Mouse (Mus musculus) cortical plate, adult 2 months (tissue): ENCODE results near the gene Myo1b.

ENCODE experiments used
- CTCF ChIP-seq: fragments of 200-500 bp; IDR thresholded peaks from 2 replicates; pipeline ENCODE4 v1.5.1; 2011; ENCODE audit warnings: mild to moderate bottlenecking, control low read depth, low read length; ENCODE audit not compliant: insufficient read depth; ENCODE audit errors: extremely low read depth
- POLR2A ChIP-seq: fragments of 200-500 bp; IDR thresholded peaks from 2 replicates; pipeline ENCODE4 v1.6.1; 2011; ENCODE audit warnings: mild to moderate bottlenecking, low read length, control low read depth; ENCODE audit not compliant: insufficient read depth; ENCODE audit errors: extremely low read depth

- TF ChIP-seq POLR2A (no peak), CTCF (no peak)
Observed at GRCm38 (mm10) chr1:51862828-51863421, 52.9 kb downstream of the Myo1b start.
